Mouse (Mus musculus): ENCODE results near the gene Gnas. TPM values are rescaled to one million over a fixed set of nuclear protein-coding genes. Genes with fewer than 3 reads are reported as not detected.
"Not testable (repeated sequence)": the region's sequence is repeated elsewhere in the genome, so short reads cannot be mapped to it uniquely, and the experiment has no call there.

Gnas gene
- polyA plus RNA-seq, 1 experiment from 2014 or later = 1,252 TPM

GRCm38 (mm10) chr2:174346612-174346998 is 62.5 kb downstream of the Gnas start, which contains the start of gene Gm20721:
Gm20721 (minus strand) TSS chr2:174346712.
- H3K9me3 ChIP-seq (ENCODE audit: low read length) = no peaks in the 10 kb centered on the region
- no peak within 1 kb of the TSS for H3K27ac ChIP-seq (ENCODE audit: low read length)
- H3K4me2 ChIP-seq (replicated peaks; ENCODE audit: low read depth, low read length) = no peak within 1 kb of the TSS
- H3K4me3 ChIP-seq (ENCODE audit: low read depth, low read length) = no peak within 1 kb of the TSS
- ATAC-seq = no peak
- no peak for DNase-seq (ENCODE audit: low spot score)
- H3K9ac ChIP-seq (replicated peaks; ENCODE audit: low read depth) = no peak within 1 kb of the TSS
- no peak for TF ChIP-seq EP300 (IDR thresholded peaks at IDR 0.05)
- no peak for TF ChIP-seq CTCF (IDR thresholded peaks at IDR 0.05)
- peaks cover 17% of the 10 kb centered on the region for H3K4me1 ChIP-seq (ENCODE audit: insufficient read depth, low read depth, low read length)
- H3K36me3 ChIP-seq (ENCODE audit: insufficient read depth, low read length) = peaks cover 24% of the 10 kb centered on the region
- H3K27me3 ChIP-seq (replicated peaks; ENCODE audit: insufficient read depth, low read length) = no peaks in the 10 kb centered on the region
- 92% methylated on average over 5 of the region's 5 CpGs for WGBS

- H3K36me3 ChIP-seq (ENCODE audit: insufficient read depth, low read length) = peaks cover 24% of the 10 kb centered on the region
- 98% methylated on average over 2 of the region's 2 CpGs for WGBS
- not testable (repeated sequence) for H3K27ac ChIP-seq (ENCODE audit: low read length); H3K4me2 ChIP-seq (replicated peaks; ENCODE audit: low read depth, low read length); ATAC-seq; H3K27me3 ChIP-seq (replicated peaks; ENCODE audit: insufficient read depth, low read length); DNase-seq (ENCODE audit: low spot score); H3K9ac ChIP-seq (replicated peaks; ENCODE audit: low read depth); H3K4me3 ChIP-seq (ENCODE audit: low read depth, low read length); H3K9me3 ChIP-seq (ENCODE audit: low read length)
- peaks cover 13% of the 10 kb centered on the region for H3K4me1 ChIP-seq (ENCODE audit: insufficient read depth, low read depth, low read length)
Observed at GRCm38 (mm10) chr2:174346999-174347668, 63.0 kb downstream of the Gnas start.

- no peaks in the 10 kb centered on the region for H3K4me1 ChIP-seq (ENCODE audit: insufficient read depth, low read depth, low read length)
- no peaks in the 10 kb centered on the region for H3K36me3 ChIP-seq (ENCODE audit: insufficient read depth, low read length)
- 82% methylated on average over 4 of the region's 4 CpGs for WGBS
- ATAC-seq (no peak), DNase-seq (ENCODE audit: low spot score) (no peak)
- no peaks in the 10 kb centered on the region for H3K27me3 ChIP-seq (replicated peaks; ENCODE audit: insufficient read depth, low read length)
- H3K4me2 ChIP-seq (replicated peaks; ENCODE audit: low read depth, low read length) = no peak overlapping the region
- no peak for TF ChIP-seq CTCF (IDR thresholded peaks at IDR 0.05)
- no peak for TF ChIP-seq EP300 (IDR thresholded peaks at IDR 0.05)
- H3K4me3 ChIP-seq (ENCODE audit: low read depth, low read length) = no peak overlapping the region
- H3K27ac ChIP-seq (ENCODE audit: low read length) = no peak overlapping the region
- H3K9me3 ChIP-seq (ENCODE audit: low read length) = no peaks in the 10 kb centered on the region
- no peak overlapping the region for H3K9ac ChIP-seq (replicated peaks; ENCODE audit: low read depth)
Observed at GRCm38 (mm10) chr2:174358516-174358915, 74.4 kb downstream of the Gnas start.

GRCm38 (mm10) chr2:174359656-174360055 is 75.5 kb downstream of the Gnas start:
- H3K4me3 ChIP-seq (ENCODE audit: low read depth, low read length) = no peak overlapping the region
- ATAC-seq (no peak), DNase-seq (ENCODE audit: low spot score) (no peak)
- 79% methylated on average over 4 of the region's 4 CpGs for WGBS
- H3K27ac ChIP-seq (ENCODE audit: low read length) = no peak overlapping the region
- no peak overlapping the region for H3K9ac ChIP-seq (replicated peaks; ENCODE audit: low read depth)
- TF ChIP-seq EP300 (IDR thresholded peaks at IDR 0.05) (no peak), CTCF (IDR thresholded peaks at IDR 0.05) (no peak)
- no peaks in the 10 kb centered on the region for H3K36me3 ChIP-seq (ENCODE audit: insufficient read depth, low read length)
- no peaks in the 10 kb centered on the region for H3K27me3 ChIP-seq (replicated peaks; ENCODE audit: insufficient read depth, low read length)
- no peaks in the 10 kb centered on the region for H3K9me3 ChIP-seq (ENCODE audit: low read length)
- H3K4me2 ChIP-seq (replicated peaks; ENCODE audit: low read depth, low read length) = no peak overlapping the region
- no peaks in the 10 kb centered on the region for H3K4me1 ChIP-seq (ENCODE audit: insufficient read depth, low read depth, low read length)

- Histone ChIP-seq H3K4me1 (ENCODE audit: insufficient read depth, low read depth, low read length) (no peaks in the 10 kb centered on the region), H3K9me3 (ENCODE audit: low read length) (no peaks in the 10 kb centered on the region), H3K27ac (ENCODE audit: low read length) (no peak overlapping the region), H3K9ac (replicated peaks; ENCODE audit: low read depth) (no peak overlapping the region), H3K4me2 (replicated peaks; ENCODE audit: low read depth, low read length) (no peak overlapping the region), H3K36me3 (ENCODE audit: insufficient read depth, low read length) (no peaks in the 10 kb centered on the region), H3K27me3 (replicated peaks; ENCODE audit: insufficient read depth, low read length) (no peaks in the 10 kb centered on the region), H3K4me3 (ENCODE audit: low read depth, low read length) (no peak overlapping the region)
- no peak for TF ChIP-seq EP300 (IDR thresholded peaks at IDR 0.05)
- no peak for ATAC-seq
- no peak for DNase-seq (ENCODE audit: low spot score)
- WGBS = 78% methylated on average over 10 of the region's 10 CpGs
Observed at GRCm38 (mm10) chr2:174366571-174366970, 82.5 kb downstream of the Gnas start.

GRCm38 (mm10) chr2:174381021-174381420 is 96.9 kb downstream of the Gnas start:
- no peaks in the 10 kb centered on the region for H3K27me3 ChIP-seq (replicated peaks; ENCODE audit: insufficient read depth, low read length)
- no peak overlapping the region for H3K9ac ChIP-seq (replicated peaks; ENCODE audit: low read depth)
- DNase-seq (ENCODE audit: low spot score) (no peak), ATAC-seq (no peak)
- H3K36me3 ChIP-seq (ENCODE audit: insufficient read depth, low read length) = no peaks in the 10 kb centered on the region
- H3K27ac ChIP-seq (ENCODE audit: low read length) = no peak overlapping the region
- no peak overlapping the region for H3K4me3 ChIP-seq (ENCODE audit: low read depth, low read length)
- H3K9me3 ChIP-seq (ENCODE audit: low read length) = no peaks in the 10 kb centered on the region
- WGBS = 90% methylated on average over 9 of the region's 9 CpGs
- H3K4me2 ChIP-seq (replicated peaks; ENCODE audit: low read depth, low read length) = no peak overlapping the region
- no peaks in the 10 kb centered on the region for H3K4me1 ChIP-seq (ENCODE audit: insufficient read depth, low read depth, low read length)
- TF ChIP-seq CTCF (IDR thresholded peaks at IDR 0.05) = no peak
- TF ChIP-seq EP300 (IDR thresholded peaks at IDR 0.05) = no peak

GRCm38 (mm10) chr2:174391936-174392335 is 107.8 kb downstream of the Gnas start:
- no peak for ATAC-seq
- H3K9ac ChIP-seq (replicated peaks; ENCODE audit: low read depth) = no peak overlapping the region
- no peaks in the 10 kb centered on the region for H3K36me3 ChIP-seq (ENCODE audit: insufficient read depth, low read length)
- no peak overlapping the region for H3K27ac ChIP-seq (ENCODE audit: low read length)
- no peak overlapping the region for H3K4me2 ChIP-seq (replicated peaks; ENCODE audit: low read depth, low read length)
- H3K4me3 ChIP-seq (ENCODE audit: low read depth, low read length) = no peak overlapping the region
- no peak for TF ChIP-seq EP300 (IDR thresholded peaks at IDR 0.05)
- no peak for TF ChIP-seq CTCF (IDR thresholded peaks at IDR 0.05)
- no peaks in the 10 kb centered on the region for H3K27me3 ChIP-seq (replicated peaks; ENCODE audit: insufficient read depth, low read length)
- H3K9me3 ChIP-seq (ENCODE audit: low read length) = no peaks in the 10 kb centered on the region
- WGBS = 91% methylated on average over 3 of the region's 3 CpGs
- no peaks in the 10 kb centered on the region for H3K4me1 ChIP-seq (ENCODE audit: insufficient read depth, low read depth, low read length)
- no peak for DNase-seq (ENCODE audit: low spot score)
